In the genomic region with DNA sequence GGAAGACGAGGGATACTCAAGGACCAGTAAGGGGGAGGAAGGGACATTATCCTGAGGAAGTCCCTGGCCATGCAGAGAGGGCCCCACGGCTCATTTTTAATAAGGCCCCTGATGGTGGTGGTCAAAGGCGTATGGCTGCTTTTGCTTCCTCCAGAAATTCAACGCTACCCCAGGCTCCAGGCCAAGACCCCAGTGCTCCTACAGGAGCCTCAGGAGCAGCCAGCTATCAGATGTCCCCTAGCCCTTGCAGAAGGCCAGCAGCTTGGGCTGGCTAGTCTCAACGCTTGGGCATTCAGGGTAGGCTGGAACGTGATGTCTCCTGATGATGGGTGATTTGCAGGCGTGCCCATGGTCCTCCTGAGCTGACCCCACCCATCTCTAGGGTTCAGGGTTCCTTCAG, we compare ENCODE assay signal across 20 mouse cellular contexts.
DNase-seq lines count a peak whose midpoint lies in the region; ATAC-seq and TF ChIP-seq lines count a peak whose summit lies in the region.
"Had no signal": no experiment of that assay in that cellular context is flagged by ENCODE, and none has a peak within 500 bp of the region (broad histone marks: within the 10 kb centered on the region; RNA-seq: fewer than 3 reads in every experiment).

No protein-coding gene starts in this region.

- DNase-seq in forebrain, postnatal 0 days = no peak
- no peak for DNase-seq in midbrain, embryonic 10.5 days (ENCODE audit: low spot score)
- DNase-seq in retina, embryonic 14.5 days (ENCODE audit: low spot score) = no peak
- no peak for DNase-seq in left cerebral cortex, postnatal 10 days (ENCODE audit: extremely low spot score in 1 of 2, low spot score in 2 of 2)
- DNase-seq: adrenal gland, postnatal 14 days; cerebellum, adult 11-12 months; cerebellum, adult 9-10 months; gastrocnemius, postnatal 14 days; heart, postnatal 10 days; kidney, adult 8-10 months had no signal

- no peak for TF ChIP-seq CTCF in forebrain, postnatal 0 days (IDR thresholded peaks at IDR 0.05; ENCODE audit: low read depth)

- no peaks in the 10 kb centered on the region for H3K36me3 ChIP-seq in forebrain, embryonic 12.5 days (replicated peaks)
- no peaks in the 10 kb centered on the region for H3K36me3 ChIP-seq in forebrain, postnatal 0 days (ENCODE audit: insufficient read depth)
- no peaks in the 10 kb centered on the region for H3K36me3 ChIP-seq in midbrain, embryonic 10.5 days
- H3K36me3 ChIP-seq in midbrain, embryonic 13.5 days = no peaks in the 10 kb centered on the region
- no peaks in the 10 kb centered on the region for H3K36me3 ChIP-seq in embryonic facial prominence, embryonic 13.5 days
- no peaks in the 10 kb centered on the region for H3K36me3 ChIP-seq in forebrain, embryonic 15.5 days
- H3K36me3 ChIP-seq: hindbrain, embryonic 12.5 days had no signal

- H3K27me3 ChIP-seq in forebrain, embryonic 12.5 days = peaks cover 13% of the 10 kb centered on the region
- H3K27me3 ChIP-seq in forebrain, postnatal 0 days (ENCODE audit: insufficient read depth, low read length) = no peaks in the 10 kb centered on the region
- H3K27me3 ChIP-seq in midbrain, embryonic 10.5 days (ENCODE audit: low read depth, poor library complexity, severe bottlenecking) = peaks cover 78% of the 10 kb centered on the region
- peaks cover 6% of the 10 kb centered on the region; the same call in 1 of the 2 replicates for H3K27me3 ChIP-seq in midbrain, embryonic 13.5 days
- H3K27me3 ChIP-seq in embryonic facial prominence, embryonic 13.5 days = no peaks in the 10 kb centered on the region
- H3K27me3 ChIP-seq in forebrain, embryonic 15.5 days = no peaks in the 10 kb centered on the region
- H3K27me3 ChIP-seq: hindbrain, embryonic 12.5 days; Patski had no signal

- H3K9ac ChIP-seq in forebrain, embryonic 12.5 days = no peak overlapping the region
- no peak overlapping the region for H3K9ac ChIP-seq in forebrain, postnatal 0 days
- no peak overlapping the region for H3K9ac ChIP-seq in midbrain, embryonic 13.5 days (replicated peaks)
- H3K9ac ChIP-seq in embryonic facial prominence, embryonic 13.5 days = no peak overlapping the region
- no peak overlapping the region for H3K9ac ChIP-seq in forebrain, embryonic 15.5 days (replicated peaks)
- H3K9ac ChIP-seq: hindbrain, embryonic 12.5 days had no signal

- H3K4me1 ChIP-seq in forebrain, embryonic 12.5 days = peaks cover 53% of the 10 kb centered on the region
- H3K4me1 ChIP-seq in forebrain, postnatal 0 days (ENCODE audit: insufficient read depth) = 0 out of 2 replicates have a peak, but pooled peaks cover 10% of the 10 kb centered on the region
- peaks cover 67% of the 10 kb centered on the region for H3K4me1 ChIP-seq in midbrain, embryonic 10.5 days
- H3K4me1 ChIP-seq in midbrain, embryonic 13.5 days (replicated peaks) = peaks cover 40% of the 10 kb centered on the region
- H3K4me1 ChIP-seq in embryonic facial prominence, embryonic 13.5 days = peaks cover 58% of the 10 kb centered on the region
- peaks cover 39% of the 10 kb centered on the region for H3K4me1 ChIP-seq in forebrain, embryonic 15.5 days

- H3K4me3 ChIP-seq in forebrain, embryonic 12.5 days (replicated peaks) = no peak overlapping the region
- no peak overlapping the region for H3K4me3 ChIP-seq in forebrain, postnatal 0 days (ENCODE audit: low read depth, low read length)
- no peak overlapping the region for H3K4me3 ChIP-seq in midbrain, embryonic 10.5 days
- H3K4me3 ChIP-seq in midbrain, embryonic 13.5 days (replicated peaks) = no peak overlapping the region
- no peak overlapping the region for H3K4me3 ChIP-seq in embryonic facial prominence, embryonic 13.5 days
- H3K4me3 ChIP-seq in forebrain, embryonic 15.5 days = no peak overlapping the region
- H3K4me3 ChIP-seq: hindbrain, embryonic 12.5 days had no signal

- intact Hi-C loops in left cerebral cortex, postnatal 10 days (cut with DNase I) = no loop called here

- 86% methylated on average over 7 of the region's 7 CpGs for WGBS in forebrain, embryonic 12.5 days
- WGBS in forebrain, postnatal 0 days = 85% methylated on average over 7 of the region's 7 CpGs
- 78% methylated on average over 7 of the region's 7 CpGs for WGBS in midbrain, embryonic 10.5 days
- 79% methylated on average over 7 of the region's 7 CpGs for WGBS in midbrain, embryonic 13.5 days
- 76% methylated on average over 7 of the region's 7 CpGs for WGBS in embryonic facial prominence, embryonic 13.5 days
- 80% methylated on average over 7 of the region's 7 CpGs for WGBS in forebrain, embryonic 15.5 days

- ATAC-seq in forebrain, embryonic 12.5 days (ENCODE audit: low FRiP score) = no peak
- ATAC-seq in forebrain, postnatal 0 days = no peak
- ATAC-seq in midbrain, embryonic 13.5 days = no peak
- ATAC-seq in embryonic facial prominence, embryonic 13.5 days (ENCODE audit: insufficient number of reproducible peaks, insufficient read depth, low FRiP score, low TSS enrichment, low read depth) = no peak
- ATAC-seq in forebrain, embryonic 15.5 days (replicated peaks) = no peak
- ATAC-seq: activated CD4-positive, CD25-positive, alpha-beta regulatory T cell, adult 4 months; hindbrain, embryonic 16.5 days; inflammation-experienced regulatory T-cells, adult 6 months; intestine, postnatal 0 days; Patski had no signal

- peaks cover 5% of the 10 kb centered on the region; the same call in 1 of the 2 replicates for H3K9me3 ChIP-seq in forebrain, embryonic 12.5 days
- H3K9me3 ChIP-seq in forebrain, postnatal 0 days (ENCODE audit: low read length) = no peaks in the 10 kb centered on the region
- peaks cover 8% of the 10 kb centered on the region; the same call in 1 of the 2 replicates for H3K9me3 ChIP-seq in midbrain, embryonic 10.5 days (replicated peaks)
- no peaks in the 10 kb centered on the region for H3K9me3 ChIP-seq in midbrain, embryonic 13.5 days
- no peaks in the 10 kb centered on the region for H3K9me3 ChIP-seq in embryonic facial prominence, embryonic 13.5 days
- H3K9me3 ChIP-seq in forebrain, embryonic 15.5 days = no peaks in the 10 kb centered on the region
- H3K9me3 ChIP-seq: hindbrain, embryonic 12.5 days had no signal

- H3K27ac ChIP-seq in forebrain, embryonic 12.5 days = peak overlapping the region; percentile 68; the same call in 1 of the 2 replicates
- H3K27ac ChIP-seq in forebrain, postnatal 0 days (ENCODE audit: low read depth, low read length) = no peak overlapping the region
- H3K27ac ChIP-seq in midbrain, embryonic 10.5 days (replicated peaks) = 0 out of 2 replicates have a peak overlapping the region, but pooled peaks have one; percentile 14
- H3K27ac ChIP-seq in midbrain, embryonic 13.5 days = no peak overlapping the region
- peak overlapping the region; percentile 5; the same call in 1 of the 2 replicates for H3K27ac ChIP-seq in embryonic facial prominence, embryonic 13.5 days
- peak overlapping the region; percentile 76 for H3K27ac ChIP-seq in forebrain, embryonic 15.5 days (replicated peaks)
- H3K27ac ChIP-seq: hindbrain, embryonic 12.5 days had no signal

- H3K4me2 ChIP-seq in forebrain, embryonic 12.5 days = no peak overlapping the region
- no peak overlapping the region for H3K4me2 ChIP-seq in forebrain, postnatal 0 days (ENCODE audit: low read depth)
- H3K4me2 ChIP-seq in midbrain, embryonic 13.5 days (replicated peaks) = no peak overlapping the region
- no peak overlapping the region for H3K4me2 ChIP-seq in embryonic facial prominence, embryonic 13.5 days
- no peak overlapping the region for H3K4me2 ChIP-seq in forebrain, embryonic 15.5 days (replicated peaks)
- H3K4me2 ChIP-seq: hindbrain, embryonic 12.5 days had no signal

Comparison
In these comparisons a context has a peak if more than half of its experiments do, and no peak if none do; other contexts are left out.
1. H3K27ac ChIP-seq: peak in forebrain, embryonic 12.5 days (single experiment), midbrain, embryonic 10.5 days (single experiment), embryonic facial prominence, embryonic 13.5 days (single experiment) and forebrain, embryonic 15.5 days (single experiment); none in forebrain, postnatal 0 days (single experiment) and midbrain, embryonic 13.5 days (single experiment).